Mouse (Mus musculus) inflammation-experienced regulatory T-cells, adult 6 months (primary cell): ENCODE measurements around the gene Tfap2b. TPM values are rescaled to one million over a fixed set of nuclear protein-coding genes. Genes with fewer than 3 reads are reported as not detected.

Experiments used
- ATAC-seq: one replicate; pipeline ENCODE4 v1.8.0; 2017
- polyA plus RNA-seq, 3 experiments: library from polyadenylated mRNA; unstranded; fragments of 100-300 nt; shearing (Covaris generic); gene quantifications; one replicate each; pipeline ENCODE4 v1.2.1; 2017

Tfap2b gene
- polyA plus RNA-seq, result not detected

DNA sequence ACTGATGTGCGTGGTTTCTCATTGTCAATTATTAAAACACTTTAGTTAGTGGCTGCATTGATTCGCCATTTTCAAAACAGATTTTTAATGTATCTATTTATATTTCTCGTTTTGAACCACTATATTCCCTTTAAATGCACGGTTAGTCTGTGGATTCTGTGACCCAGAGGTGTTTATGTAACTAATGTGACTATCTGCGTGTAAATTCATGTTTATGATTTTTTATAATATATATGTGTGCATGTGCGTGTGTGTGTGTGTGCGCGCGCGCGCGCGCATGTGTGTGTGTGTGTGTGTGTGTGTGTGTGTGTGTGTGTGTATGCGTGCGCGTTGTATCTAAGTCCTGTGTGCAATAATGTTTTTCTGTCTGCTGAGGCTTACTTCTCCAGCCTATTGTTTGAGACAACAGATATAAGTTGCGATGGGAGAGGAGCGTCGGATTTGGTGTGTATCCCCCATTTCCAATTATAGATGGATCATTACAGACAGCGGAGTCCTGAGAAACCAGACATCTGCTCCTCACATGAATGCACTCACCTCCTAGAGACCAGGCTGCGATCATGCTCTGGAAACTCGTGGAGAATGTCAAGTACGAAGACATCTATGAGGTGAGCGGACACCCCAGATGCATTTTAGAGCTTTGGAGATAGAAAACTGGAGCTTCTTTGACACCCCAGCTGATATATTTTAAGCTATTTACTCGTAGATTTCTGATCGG is at the start of gene Tfap2b:
Tfap2b (plus strand) TSS at position 274 of the 718 bp plus-strand sequence.
- ATAC-seq, result no peak

DNA sequence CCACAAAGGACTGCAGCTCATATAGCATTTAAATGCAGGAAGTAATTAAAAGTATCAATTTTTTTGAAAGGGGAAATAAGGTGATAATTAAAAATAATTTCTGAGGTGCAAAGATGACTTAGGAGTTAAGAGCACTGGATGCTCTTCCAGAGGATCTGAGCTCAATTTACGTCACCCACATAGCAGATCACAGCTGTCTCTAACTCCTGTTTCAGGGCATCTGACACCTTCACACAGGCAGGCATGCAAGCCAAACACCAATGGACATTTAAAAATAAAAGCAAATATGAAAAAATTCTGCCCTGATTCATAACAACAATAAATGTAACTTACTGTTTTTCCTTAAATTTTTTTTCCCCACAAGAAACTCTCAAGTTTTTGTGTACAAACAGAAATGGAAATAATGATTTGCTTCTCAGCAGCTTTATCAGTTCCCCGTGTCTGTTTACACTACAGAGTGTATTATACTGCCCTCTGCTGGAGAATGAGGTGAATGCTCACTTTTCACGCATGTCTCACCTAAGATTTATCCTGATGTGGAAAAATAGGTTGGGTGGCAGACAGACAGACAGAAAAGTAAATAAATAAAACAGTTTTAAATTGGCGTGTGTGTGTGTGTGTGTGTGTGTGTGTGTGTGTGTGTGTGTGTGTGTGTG is 29.8 kb upstream of the Tfap2b start:
- no peak for ATAC-seq

DNA sequence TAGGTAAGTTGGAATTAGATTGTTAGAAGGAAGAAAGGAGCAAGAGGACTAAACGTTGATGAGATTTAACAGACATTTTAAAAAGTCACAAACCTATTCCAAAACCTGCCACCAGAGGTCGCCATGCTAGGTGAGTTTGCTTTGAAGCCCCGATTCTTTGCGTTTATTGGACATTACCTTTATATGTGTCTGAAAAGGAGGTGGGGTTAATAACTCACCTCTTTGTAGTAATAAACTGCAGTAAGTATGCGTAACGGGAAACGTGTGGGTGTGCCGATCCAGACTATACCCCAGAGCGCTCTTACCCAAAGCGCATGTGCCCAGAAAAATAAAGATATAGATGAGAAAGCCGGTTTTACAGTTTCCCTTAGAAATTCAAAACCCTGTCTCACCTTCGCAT is 3.1 kb upstream of the Tfap2b start:
- no peak for ATAC-seq

DNA sequence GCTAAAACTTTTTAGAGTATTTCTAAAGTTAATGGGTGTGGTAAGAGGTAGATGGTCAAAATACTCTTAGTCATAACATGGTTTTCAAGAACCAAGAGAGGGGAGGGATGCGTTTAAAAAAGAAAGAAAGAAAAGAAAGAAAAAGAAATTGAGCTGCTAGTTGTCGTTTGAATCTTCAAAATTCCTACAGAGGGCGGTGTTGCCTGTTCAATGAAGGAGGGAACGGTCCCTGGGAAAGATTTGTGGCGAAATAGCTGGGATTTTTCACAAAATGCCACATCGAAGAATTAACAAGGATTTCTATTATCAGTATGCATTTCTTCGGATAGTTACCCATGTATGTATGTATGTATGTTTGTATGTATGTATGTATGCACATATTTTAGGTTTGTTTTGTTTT is 2.5 kb upstream of the Tfap2b start:
- no peak for ATAC-seq

DNA sequence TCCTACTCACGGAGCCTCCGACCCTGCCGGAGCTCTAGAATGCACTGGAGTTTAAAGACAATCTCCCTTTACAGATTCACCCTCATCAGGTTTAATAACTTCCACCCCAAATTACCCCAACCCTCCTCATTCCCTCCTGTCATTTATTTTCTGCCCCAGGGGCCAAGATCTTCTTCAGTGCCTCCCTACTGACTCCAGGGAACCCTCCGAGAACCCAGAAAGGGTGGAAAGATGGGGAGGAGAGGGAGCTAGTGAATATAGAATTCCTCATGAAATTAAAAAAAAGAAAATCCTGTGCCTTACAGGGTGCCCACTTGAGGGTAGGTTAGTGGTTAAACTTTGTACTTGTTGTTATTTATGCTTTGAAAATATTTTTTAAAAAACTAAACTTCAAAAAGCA is 1.1 kb upstream of the Tfap2b start:
- ATAC-seq, result no peak

DNA sequence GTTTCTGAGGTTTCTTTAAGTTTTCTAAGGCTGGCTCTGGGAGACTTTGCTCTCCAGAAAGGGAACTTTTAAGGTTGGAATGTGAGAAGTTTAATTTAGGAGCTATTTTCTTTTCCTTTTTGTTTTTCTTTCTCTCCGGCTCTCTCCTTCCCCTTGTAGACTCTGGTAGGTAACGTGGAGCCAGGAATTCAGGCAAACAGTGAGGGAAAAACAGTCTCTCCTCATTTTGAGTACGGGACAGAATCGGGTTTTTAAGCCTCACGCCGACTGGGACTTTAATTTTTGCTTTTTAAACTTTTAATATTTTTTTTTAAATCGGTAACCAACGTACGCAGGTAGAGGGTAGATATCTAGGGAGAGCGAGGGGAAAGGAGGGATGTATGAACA is 638 bp downstream of the Tfap2b start:
- ATAC-seq, result no peak

DNA sequence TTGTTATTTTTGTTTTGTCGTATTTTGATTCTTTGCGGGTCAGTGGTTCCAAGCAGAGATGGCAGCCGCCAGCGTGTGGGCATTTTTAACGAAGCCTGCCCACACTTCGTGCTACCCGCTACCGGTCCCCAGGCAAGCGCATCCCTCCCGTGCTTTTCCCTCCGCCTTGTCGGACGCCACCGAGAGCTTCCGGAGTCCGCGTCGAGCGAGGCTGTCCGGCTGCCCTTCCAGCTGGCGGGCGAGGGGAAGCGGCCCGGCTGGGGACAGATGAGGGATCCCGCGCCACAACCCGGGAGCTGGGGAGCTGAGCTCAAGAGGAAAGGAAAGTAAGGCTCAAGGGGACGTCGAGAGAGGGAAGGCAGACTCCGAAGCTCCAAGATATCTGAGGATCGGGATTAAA is 1.1 kb downstream of the Tfap2b start:
- ATAC-seq, result no peak

DNA sequence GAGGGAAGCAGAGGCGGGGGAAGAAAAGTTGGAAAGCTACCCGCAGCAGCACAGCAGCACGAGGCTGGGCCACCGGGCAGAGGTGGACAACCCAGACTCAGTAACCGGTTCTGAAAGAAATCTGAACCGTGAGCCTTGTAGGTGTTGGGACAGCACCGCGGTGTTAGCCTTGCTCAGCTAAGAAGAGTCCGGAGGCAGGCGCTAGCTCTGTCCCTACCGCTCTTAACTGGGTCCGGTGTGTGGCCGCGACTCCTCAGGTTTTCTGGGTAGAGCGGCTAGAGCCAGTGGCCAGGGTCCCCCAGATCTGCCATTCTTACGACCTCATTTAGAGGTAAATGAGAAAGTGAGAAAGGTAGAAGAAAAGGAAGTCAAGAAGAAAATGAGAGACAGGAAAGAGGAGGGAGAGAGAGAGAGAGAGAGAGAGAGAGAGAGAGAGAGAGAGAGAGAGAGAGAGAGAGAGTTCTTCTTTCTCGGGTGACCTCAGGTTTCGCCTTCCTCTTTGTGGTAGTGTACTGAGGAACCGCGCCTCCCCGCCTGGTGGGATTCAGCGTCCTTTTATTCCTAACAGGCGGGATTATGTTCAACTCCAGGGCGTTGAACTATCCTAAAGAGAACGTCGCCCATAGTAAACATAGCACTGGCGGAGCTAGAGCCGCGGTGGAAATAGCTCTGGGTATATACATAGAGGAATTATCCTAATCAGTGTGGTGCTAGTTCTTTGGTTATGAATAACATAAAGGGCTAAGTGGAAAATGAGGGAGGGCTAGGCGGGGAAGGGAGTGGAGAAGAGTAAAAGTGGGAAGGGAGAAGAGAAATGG is 1.7 kb downstream of the Tfap2b start:
- ATAC-seq, result no peak

DNA sequence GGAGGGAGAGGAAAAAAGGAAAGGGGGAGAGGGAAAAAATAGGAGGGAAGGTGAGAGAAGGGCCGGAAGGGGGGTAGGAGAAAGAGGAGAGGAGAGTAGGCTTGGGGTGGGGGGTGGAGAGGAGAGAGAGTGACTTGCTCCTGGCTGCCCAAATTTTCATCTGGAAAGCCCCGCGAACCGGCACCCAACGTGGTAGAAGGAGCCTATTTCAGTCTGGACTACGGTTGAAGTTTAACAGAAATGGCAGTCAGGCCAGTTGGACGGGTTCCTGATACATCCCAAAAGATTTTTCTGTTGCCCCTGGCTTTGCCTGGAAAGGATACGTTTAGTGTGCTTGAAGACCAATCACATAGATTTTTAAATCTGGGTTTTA is 2.3 kb downstream of the Tfap2b start:
- no peak for ATAC-seq

DNA sequence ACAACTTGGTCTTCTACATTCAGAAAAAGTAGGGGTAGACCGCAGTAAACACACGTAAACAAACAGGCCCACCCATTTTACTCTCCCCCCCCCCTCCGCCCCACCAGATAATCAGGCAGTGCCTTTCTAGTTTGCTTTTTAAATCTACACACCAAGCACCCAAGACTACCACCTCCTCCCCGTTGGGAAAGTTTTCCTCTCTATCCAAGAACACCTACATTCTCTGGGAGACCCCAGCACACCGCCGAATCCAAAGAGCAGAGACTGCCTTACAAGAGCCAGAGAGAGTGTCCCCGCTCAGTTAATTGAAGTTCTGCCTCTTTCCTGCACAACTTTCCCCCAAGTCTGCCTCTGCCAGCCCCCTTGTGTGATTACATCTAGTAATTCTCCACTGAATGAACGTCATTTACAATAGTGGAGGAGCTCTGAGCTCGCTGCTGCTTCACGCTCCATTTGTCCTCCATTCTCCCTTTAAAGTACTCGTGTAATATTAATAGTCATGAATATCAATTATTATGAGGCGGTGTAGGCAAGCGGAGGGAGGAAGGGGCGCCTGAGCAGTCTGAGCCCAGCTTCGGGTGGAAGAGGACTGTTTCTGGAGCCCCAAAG is 2.9 kb downstream of the Tfap2b start:
- ATAC-seq, result no peak

DNA sequence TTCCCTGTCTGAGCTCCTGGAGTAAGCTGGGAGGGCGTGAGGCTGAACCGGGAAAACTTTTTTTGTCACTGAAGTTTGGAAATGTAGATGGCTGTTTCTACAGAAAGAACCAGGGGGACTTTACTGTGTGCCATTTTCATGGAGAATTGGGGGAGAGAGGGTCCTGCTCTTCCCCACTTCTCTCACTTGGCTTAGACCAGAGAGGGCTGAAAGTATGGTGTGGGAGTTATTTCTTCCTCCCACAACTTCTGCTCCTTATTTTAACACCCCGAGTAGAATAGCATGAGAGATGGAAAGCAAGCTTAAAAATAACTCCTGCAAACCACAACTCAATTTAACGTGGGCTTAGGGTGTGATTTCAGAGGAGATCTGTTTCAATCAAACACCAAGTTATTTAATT is 4.0 kb downstream of the Tfap2b start:
- no peak for ATAC-seq

DNA sequence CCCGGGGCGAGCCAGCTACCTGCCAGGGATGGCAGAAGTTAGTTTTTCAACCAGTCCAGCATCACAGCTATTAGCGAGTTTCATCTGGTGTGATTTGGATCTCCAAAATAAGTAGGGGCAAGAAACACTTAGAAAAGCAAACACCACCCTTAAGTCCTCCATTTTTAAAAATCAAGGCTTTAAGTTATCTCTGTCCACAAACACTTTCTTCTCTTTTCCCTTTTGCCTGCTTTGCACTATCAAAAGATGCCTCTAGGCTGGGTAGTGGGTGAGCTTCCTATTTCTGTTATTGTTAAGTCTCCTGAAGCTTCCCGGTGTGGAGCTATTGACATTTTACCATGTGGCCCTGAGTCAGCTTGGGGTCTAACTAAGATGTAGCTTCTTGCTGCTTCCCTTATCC is 4.5 kb downstream of the Tfap2b start:
- ATAC-seq, result no peak

DNA sequence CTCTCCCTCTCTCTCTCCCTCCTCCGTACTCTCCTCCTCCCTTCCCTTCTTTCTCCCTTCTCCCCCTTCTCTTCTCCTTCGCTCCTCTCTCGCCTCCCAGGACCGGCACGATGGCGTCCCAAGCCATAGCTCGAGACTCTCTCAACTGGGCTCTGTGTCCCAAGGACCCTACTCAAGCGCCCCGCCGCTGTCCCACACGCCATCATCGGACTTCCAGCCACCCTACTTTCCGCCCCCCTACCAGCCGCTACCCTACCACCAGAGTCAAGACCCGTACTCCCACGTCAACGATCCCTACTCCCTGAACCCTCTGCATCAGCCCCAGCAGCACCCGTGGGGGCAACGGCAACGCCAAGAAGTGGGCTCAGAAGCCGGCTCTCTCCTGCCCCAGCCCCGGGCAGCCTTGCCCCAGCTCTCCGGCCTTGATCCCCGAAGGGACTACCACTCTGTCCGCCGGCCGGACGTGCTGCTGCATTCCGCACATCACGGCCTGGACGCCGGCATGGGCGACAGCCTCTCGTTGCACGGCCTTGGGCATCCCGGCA is 5.2 kb downstream of the Tfap2b start:
- ATAC-seq, result no peak

DNA sequence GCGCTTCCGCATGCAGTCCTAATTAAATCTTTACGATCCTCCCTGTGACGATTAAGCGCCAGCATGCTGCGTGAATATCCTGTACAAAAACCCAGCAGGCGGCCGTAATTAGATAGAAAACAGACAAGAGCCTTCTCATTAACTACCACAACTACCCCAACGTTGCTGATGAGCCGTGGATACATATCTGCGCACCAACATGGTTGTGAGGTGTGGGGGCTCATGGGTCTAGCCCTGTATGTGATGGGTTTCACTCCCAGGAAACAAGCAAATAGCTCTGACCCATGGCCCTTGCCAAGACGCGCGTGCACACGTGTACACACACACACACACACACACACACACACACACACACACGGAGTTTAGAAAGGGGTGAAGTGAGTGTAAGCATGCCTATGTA is 8.7 kb downstream of the Tfap2b start:
- no peak for ATAC-seq

DNA sequence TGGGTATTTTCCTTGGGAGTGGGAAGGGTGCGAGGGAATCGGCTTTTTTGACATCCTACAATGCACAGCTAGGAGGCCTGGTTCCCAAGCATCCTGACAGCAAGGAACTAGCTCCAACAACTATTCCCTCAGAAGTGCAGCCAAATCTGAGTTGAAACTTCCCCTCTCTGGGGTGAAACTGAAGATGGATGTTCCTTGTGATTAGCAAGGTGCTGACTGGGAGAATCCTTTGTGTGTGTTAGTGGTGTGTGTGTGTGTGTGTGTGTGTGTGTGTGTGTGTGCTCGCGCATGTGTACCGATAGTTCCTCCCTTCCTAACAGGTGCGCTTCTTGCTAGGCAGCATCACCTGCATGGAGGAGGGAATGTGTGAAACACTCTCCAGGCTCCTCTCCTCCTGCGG is 9.5 kb downstream of the Tfap2b start:
- no peak for ATAC-seq

DNA sequence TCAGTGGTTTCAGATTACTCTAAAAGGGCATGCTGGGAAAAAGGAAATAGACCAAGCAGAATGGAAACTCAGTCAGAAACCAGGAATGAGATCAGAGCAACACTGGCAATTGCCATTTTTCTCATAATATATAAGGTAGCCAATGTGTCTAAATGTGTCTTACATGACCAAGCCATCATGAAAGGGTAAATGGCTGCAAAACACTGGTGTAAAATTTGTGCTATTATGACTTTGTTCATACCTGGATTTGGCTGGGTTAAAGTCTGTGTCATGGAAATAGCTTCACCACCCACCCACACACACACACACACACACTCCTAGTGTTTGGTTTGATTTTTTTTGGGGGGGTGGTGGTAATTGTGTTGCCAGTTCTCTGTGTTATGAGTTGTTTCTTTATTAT is 10.7 kb downstream of the Tfap2b start:
- no peak for ATAC-seq

DNA sequence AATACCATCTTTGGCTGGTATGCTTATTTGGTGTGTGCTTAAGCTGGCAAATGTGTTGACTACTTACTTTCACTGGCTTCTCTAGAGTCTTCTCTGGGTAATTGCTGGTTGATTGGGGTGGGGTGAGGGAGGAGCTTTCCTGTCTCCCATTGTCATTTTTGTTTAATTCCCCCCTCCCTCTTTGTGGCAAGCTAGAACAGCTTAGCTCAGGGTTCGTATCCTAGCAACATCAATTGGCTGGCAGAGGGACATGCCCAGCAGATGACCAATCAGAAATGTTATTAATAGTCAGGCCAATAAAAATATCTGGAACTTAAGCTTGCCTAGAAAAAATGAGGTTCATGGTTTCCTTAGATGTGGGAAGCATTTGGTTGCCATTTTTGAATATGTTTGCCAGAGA is 11.8 kb downstream of the Tfap2b start:
- no peak for ATAC-seq

DNA sequence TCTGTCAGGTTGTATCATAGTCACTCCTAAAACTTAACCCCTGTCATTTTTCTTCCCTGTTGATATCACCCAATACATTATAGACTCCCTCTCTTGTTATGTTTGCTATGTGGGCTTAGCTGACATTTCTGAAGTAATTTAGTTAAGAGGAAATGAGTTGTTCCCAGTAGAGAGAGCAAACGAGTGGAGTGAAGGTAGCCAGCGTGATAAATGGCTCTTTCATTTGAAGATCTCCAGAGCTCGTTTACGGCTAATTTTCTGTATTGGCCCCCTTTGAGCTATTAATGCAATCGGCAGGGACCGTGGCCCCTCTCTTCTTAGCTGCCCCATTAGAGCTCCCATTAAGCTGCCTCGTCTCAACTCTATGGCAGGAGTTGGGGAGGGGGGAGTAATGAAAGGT is 12.9 kb downstream of the Tfap2b start:
- no peak for ATAC-seq

DNA sequence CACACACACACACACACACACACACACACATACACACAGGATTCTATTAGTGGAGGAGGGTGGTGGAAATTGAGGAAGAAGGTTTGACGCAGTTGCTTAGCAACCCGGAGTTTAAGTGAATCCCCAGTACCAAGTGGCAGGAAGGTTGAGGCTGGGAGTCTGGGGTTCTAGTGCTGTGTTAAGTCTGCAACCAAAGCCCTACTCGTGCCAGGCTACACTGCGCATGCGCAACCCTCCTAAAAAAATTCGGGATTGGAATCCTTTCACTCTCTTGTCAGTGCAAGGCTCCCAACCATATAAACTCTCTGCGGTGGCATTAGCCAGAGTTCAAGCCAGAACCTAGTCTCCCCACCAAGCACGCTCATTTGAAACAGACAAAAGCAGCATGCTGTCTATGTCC is 18.0 kb downstream of the Tfap2b start:
- ATAC-seq, result no peak

DNA sequence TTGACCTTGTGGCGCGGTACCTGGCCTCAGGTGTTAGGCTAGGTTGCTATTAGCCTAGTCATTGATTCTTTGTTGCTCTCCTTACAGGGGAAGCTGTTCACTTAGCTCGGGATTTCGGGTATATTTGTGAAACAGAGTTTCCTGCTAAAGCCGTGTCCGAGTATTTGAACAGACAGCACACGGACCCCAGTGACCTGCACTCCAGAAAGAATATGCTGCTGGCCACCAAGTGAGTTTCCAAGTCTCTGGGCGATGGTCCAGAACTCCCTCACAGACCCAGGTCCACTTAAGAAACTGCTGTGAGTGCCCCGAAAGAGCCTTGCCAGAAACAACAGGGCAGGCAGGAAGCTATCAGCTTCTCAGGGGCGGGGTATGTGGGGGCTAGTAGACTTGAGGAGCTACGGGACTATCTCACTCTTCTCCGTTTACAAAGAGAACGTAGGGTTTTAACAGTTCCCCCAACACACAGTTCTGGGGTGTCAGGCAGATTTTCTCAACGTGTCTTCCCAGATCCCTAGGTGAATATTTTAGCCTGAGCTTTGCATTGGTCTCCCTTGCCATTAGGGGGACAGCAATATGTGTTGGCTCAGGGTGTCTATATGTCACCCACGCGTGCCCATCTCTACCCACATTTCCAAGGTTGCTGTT is 22.3 kb downstream of the Tfap2b start:
- no peak for ATAC-seq

DNA sequence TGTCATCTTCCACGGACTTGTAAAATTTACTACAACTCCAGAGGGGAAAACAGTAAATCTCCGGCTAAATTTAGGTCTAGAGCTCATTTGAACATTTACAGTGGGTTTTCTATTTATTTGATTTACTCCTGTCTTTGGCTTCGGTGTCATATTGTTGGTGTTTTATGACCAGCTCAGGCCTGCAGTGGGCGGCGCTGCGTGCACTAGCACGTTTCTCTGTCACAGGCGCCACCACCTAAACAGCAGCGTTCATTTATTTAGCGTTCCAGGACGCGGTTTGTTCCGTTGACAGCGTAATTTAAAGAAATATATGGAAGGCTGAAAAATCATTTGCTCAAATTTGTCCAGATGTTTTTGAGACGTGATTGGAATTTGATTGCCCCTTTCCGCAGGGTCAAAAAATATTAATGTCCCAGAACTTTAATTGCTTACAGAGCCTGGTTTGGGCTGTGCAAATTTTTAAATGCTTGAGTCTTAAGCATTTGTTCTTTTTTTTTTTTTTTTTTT is 22.9 kb downstream of the Tfap2b start:
- no peak for ATAC-seq

DNA sequence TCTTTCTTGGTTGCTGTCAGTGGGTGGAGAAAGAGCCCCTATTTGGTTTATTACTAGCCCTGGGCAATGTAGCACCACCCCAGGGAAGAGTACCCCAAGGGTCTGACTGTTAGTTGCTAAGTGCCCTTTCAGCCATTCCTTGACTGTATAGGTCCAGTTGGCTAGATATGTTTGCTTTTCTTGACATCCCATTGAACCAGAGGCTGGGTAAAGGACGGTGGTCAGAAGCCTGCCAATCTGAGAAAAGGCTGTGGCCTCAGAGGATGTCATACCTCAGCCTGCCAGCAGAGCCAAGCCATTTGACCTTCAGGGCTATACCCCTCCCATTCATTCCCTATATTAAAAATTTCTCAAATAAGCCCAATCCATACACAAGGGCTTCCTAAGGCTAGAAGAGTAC is 24.0 kb downstream of the Tfap2b start:
- ATAC-seq, result no peak
